Mouse (Mus musculus): ENCODE measurements around the gene Pkp3.

Gene Pkp3

GRCm38 (mm10) chr7:141056976-141057375 is 21.0 kb upstream of the Pkp3 start:
- no peak for DNase-seq (ENCODE audit: low read depth, low spot score)

- no peak for DNase-seq (ENCODE audit: low read depth, low spot score)
Measured at GRCm38 (mm10) chr7:141057541-141057940, 20.5 kb upstream of the Pkp3 start.

GRCm38 (mm10) chr7:141058601-141059341 is 19.2 kb upstream of the Pkp3 start:
- no peak for DNase-seq (ENCODE audit: low read depth, low spot score)

DNA sequence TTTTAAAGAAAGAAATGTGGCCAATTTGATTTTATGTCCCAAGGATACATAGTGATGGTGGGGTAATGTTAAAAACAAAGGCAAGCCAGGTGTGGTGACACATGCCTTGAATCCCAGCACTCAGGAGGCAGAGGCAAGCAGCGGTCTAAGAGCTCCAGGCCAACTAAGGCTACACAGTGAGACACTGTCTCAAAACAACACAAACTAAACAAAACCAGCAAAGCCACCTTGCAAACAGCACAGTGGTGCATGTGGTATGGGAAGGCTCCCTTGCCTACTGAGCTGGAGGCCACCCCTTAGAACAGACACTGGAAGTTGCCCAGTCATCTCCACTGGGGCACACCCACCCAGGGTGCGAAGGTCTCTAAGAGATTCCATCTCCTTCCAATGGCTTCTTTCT is 18.1 kb upstream of the Pkp3 start:
- no peak for DNase-seq (ENCODE audit: low read depth, low spot score)

- peak; percentile 88 for DNase-seq (ENCODE audit: low read depth, low spot score)
Measured at GRCm38 (mm10) chr7:141060426-141061242, 17.4 kb upstream of the Pkp3 start, which contains the start of gene B4galnt4. B4galnt4 (plus strand) TSS chr7:141061104.

DNA sequence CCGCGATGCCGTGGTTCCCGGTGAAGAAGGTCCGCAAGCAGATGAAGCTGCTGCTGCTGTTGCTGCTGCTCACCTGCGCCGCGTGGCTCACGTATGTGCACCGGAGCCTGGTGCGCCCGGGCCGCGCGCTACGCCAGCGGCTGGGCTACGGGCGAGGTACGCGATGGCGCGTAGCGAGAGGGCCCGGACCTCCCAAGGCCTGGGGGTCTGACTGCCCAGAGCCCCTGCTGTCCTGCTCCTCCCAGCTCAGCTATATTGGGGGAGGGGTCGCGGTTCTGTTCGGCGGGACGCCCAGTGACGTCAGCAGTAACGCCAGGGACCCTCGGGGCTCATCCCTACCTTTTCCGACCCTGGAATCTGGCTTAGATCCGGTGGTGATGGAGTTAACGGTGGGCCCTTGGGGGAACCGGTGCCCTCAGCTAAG is 16.7 kb upstream of the Pkp3 start:
- DNase-seq (ENCODE audit: low read depth, low spot score) = no peak

DNA sequence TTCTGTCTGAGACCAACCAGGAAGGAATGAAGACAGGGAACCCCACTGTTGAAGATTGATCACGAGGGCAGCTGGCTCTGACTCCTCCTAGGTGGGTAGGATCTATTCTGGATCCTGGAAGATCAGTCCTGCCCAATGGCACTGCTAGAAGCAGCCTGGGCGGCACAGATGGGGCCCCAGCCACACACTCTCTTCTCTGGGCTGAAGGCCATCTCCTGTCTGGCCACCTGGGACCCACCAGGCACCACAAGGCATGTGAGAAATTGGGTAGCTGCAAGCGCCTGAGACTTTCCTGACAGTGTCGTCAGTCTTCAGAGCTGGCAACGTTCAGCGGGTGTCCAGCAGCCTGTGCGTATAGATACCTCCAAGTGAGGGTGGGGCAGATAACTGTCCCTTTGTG is 15.5 kb upstream of the Pkp3 start:
- DNase-seq (ENCODE audit: low read depth, low spot score) = no peak

GRCm38 (mm10) chr7:141063353-141063752 is 14.7 kb upstream of the Pkp3 start:
- no peak for DNase-seq (ENCODE audit: low read depth, low spot score)

- DNase-seq (ENCODE audit: low read depth, low spot score) = no peak
Measured at GRCm38 (mm10) chr7:141064175-141064574, 13.8 kb upstream of the Pkp3 start.

DNA sequence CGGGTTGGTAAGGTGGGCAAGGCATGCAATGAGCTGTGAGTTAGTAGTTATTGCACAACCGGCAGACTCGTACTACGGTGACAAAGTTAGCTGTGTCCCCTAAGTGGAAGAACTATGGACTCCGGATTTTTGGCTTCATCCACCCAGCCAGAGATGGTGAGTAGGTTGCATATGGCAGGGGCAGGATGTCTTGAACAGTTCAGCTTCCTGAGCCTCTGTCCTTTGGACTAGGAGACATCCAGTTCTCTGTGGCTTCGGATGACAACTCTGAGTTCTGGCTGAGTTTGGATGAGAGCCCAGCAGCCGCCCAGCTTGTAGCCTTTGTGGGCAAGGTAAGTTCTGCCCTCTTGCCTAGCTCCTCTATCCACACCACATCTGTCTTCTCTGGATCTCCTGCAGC is 13.4 kb upstream of the Pkp3 start:
- no peak for DNase-seq (ENCODE audit: low read depth, low spot score)

- no peak for DNase-seq (ENCODE audit: low read depth, low spot score)
Measured at GRCm38 (mm10) chr7:141068351-141068750, 9.7 kb upstream of the Pkp3 start.

DNA sequence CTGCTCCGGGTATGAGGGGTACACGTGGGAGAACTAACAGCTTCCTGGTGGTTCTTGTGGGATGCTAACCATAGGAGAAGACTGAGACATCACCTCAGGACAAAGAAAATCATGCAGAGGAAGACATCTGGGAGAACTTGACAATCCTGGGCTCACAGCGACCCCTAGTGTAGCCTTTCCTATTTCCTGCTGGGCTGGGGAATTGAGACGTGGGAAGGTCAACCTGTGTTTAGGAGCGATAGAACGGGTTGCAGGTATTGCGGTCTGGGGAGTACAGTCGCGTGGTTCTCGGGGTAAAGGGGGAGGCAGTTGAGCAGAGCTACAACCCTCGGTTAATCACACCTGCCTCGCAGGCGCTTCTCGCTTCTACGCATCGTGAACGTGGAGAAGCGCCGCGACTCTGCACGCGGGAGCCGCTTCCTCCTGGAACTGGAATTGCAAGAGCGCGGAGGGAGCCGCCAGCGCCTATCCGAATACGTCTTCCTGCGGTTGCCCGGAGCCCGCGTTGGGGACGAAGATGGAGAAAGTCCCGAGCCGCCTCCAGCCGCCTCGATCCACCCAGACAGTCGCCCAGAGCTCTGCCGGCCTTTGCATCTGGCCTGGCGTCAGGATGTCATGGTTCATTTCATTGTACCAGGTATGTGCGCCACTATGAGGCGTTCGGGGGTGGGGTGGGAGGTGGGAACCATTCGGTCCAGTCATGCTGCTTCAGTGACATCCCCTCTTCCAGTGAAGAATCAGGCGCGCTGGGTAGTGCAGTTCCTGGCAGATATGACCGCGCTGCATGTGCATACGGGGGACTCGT is 7.8 kb upstream of the Pkp3 start:
- peak; percentile 80 for DNase-seq (ENCODE audit: low read depth, low spot score)

- DNase-seq (ENCODE audit: low read depth, low spot score) = no peak
Measured at GRCm38 (mm10) chr7:141072017-141072745, 5.8 kb upstream of the Pkp3 start.

- no peak for DNase-seq (ENCODE audit: low read depth, low spot score)
Measured at GRCm38 (mm10) chr7:141073782-141074181, 4.2 kb upstream of the Pkp3 start.

GRCm38 (mm10) chr7:141078876-141079275 is 858 bp downstream of the Pkp3 start:
- no peak for DNase-seq (ENCODE audit: low read depth, low spot score)

DNA sequence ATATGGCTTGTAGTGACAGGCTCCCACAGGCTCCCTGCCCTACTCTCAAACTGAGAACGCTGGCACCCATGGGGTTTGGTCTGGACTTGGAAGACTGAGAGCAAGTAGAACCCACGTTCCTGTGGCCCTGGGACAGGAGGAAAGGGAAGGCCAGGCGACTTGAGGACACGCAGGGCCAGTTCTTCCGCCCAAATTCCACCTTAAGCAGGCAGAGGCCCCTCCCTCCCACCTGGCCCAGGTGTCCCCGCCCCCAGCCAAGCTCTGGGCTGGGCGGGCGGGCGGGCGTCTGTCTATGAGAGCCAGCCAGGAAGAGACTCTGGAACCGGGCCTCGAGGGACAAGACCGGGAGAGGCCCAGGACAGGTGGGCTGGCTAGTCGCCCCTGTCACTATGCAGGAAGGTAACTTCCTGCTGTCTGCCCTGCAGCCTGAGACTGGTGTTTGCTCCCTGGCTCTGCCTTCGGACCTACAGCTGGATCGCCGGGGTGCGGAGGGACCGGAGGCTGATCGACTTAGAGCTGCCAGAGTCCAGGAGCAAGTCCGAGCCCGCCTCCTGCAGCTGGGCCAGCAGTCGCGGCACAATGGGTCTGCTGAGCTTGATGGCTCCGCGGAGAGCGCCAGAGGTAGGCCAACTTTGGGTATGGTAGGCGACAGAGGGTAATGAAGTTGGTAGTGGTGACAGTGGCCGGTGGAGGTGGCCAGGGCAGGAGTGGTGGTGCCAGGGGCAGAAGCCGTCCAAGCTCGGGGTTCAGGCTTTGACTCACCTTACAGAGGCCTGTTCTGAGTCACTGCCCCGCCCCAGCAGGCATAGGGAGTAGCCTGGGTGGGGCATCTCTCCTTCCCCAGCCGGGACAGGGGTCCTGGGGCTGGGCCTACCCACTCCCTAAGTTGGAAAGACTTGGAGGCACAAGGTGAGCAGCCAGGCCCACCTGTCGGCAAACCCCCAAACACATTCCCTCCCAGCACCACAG is 1.7 kb downstream of the Pkp3 start:
- no peak for DNase-seq (ENCODE audit: low read depth, low spot score)

DNA sequence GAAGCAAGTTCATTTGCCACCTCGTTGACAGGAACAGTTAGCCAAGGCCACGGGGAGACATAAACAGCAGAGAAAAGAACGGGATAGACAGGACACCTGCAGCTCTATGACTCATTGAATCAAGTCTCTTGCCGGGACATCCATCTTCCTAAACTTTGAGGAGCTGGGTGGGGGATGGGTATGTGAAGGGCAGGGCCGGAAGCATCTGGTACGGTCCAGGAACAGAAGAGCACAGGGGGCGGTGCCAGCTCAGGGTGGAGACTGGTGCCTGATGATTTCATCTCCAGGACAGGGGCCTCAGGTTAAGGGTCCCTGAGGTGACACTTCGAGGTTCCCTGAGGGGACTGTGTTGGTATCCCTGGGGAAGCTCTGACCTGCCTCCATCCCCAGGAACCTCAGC is 9.9 kb downstream of the Pkp3 start:
- no peak for DNase-seq (ENCODE audit: low read depth, low spot score)

DNA sequence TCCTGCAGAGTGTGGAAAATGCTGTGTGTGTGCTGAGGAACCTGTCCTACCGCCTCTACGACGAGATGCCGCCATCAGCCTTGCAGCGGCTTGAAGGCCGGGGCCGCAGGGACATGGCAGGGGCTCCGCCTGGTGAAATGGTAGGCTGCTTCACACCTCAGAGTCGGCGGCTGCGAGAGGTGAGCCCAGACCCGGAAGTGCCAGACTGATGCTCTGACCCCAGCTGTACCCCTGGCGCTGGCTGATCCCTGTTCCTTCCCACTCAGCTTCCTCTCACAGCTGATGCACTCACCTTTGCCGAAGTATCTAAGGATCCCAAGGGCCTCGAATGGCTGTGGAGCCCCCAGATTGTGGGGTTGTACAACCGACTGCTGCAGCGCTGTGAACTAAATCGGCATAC is 10.5 kb downstream of the Pkp3 start:
- no peak for DNase-seq (ENCODE audit: low read depth, low spot score)

DNA sequence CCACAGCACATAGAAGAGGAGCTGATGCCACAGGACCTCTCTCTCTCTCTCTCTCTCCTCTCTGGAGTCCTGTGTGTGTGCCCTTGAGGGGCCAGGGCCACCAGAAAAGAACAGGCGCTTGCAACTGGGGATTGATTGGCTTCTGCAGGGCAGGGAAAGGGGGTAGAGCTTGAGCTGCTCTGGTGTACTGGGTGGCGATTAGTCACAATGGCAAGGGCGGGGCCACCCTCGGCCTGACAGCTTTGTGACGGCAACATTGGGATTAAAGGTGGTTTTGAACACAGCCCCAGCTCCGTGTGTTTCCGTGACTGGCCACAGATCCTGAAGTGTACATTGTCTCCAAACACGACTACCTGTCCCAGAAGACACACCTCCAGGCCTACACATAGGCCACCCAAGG is 12.2 kb downstream of the Pkp3 start:
- DNase-seq (ENCODE audit: low read depth, low spot score) = no peak

DNA sequence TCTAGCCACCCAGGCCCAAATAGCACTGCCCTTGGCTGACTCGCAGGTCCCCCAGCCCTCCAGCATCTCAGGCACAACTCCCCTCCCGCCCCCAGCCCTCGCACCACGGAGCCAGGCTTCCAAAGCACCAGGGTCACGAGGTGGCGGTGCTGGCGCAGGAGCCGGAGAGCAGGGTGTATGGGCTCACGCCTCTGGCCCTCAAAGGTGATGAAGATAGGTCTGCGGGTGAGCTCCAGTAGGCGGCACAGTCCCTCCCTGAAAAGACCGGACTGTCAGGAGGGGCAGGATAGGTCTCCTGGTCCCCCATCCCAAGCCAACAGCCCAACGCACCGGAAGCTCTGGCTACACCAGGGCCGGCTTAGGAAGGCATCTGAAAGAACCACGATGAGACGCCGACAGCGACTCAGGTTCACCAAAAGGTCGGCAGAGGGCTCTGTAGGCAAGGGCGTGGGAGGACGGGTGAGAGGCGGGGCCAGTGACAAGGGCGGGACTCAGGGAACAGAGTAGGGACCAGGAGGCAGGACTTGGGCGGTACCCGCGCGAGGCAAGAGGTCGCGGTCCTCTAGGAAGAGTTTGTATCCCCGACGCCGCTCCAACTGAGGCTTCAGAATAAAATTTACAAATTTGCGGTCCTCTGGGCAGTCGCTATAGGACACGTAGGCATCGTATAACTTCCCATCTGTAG is 14.2 kb downstream of the Pkp3 start:
- no peak for DNase-seq (ENCODE audit: low read depth, low spot score)

All from telencephalon, adult 2 months (tissue).